Mouse (Mus musculus) kidney, postnatal 4 days (tissue): ENCODE measurements at regions not wholly inside any gene's neighbourhood (a gene's known extent, or its start where the extent isn't known, plus 50 kb on each side); places are given as distances from the start of the nearest gene placed in this dataset.
A peak's percentile ranks its signal among the peaks of the same experiment; 100 is the strongest.

Experiments
- DNase-seq, 2 experiments: peaks; one replicate each; pipeline ENCODE4 v3.0.0; 2021; ENCODE audit warnings: mixed read lengths in 2 of 2

- no peak for DNase-seq
Measured at GRCm38 (mm10) chr1:13834860-13835840, 2258.0 kb downstream of the 4930444P10Rik start.

GRCm38 (mm10) chr1:13807786-13808185 is 2285.3 kb downstream of the 4930444P10Rik start:
- no peak for DNase-seq

GRCm38 (mm10) chr1:13800460-13800859 is 2292.7 kb downstream of the 4930444P10Rik start:
- no peak for DNase-seq

GRCm38 (mm10) chr1:13798848-13799247 is 2294.3 kb downstream of the 4930444P10Rik start:
- no peak for DNase-seq

GRCm38 (mm10) chr1:13795196-13795595 is 2297.9 kb downstream of the 4930444P10Rik start:
- no peak for DNase-seq

- DNase-seq: peak; percentile 88
Measured at GRCm38 (mm10) chr1:13789318-13790085, 2303.6 kb downstream of the 4930444P10Rik start.

- DNase-seq: no peak
Measured at GRCm38 (mm10) chr1:13787016-13787415, 2306.1 kb downstream of the 4930444P10Rik start.

GRCm38 (mm10) chr1:13784396-13784795 is 2308.7 kb downstream of the 4930444P10Rik start:
- peak; percentile 28 to 39 for DNase-seq

GRCm38 (mm10) chr1:13782633-13783032 is 2310.5 kb downstream of the 4930444P10Rik start:
- DNase-seq: no peak

- DNase-seq: no peak
Measured at GRCm38 (mm10) chr1:13772106-13772505, 2321.0 kb downstream of the 4930444P10Rik start.

GRCm38 (mm10) chr1:13771014-13771463 is 2322.1 kb downstream of the 4930444P10Rik start:
- DNase-seq: peak; percentile 53 to 56

GRCm38 (mm10) chr1:13752479-13752878 is 2338.6 kb downstream of the A830018L16Rik start:
- no peak for DNase-seq

- no peak for DNase-seq
Measured at GRCm38 (mm10) chr1:13751381-13751780, 2337.5 kb downstream of the A830018L16Rik start.
